Mouse (Mus musculus) G1E (cell line): ENCODE measurements around the gene Runx3.

ENCODE experiments used
- CTCF ChIP-seq: IDR thresholded peaks from 2 replicates; pipeline ENCODE4 v1.5.1; 2012; ENCODE audit warnings: low read depth, low read length, inconsistent platforms, mixed read lengths
- GATA1 ChIP-seq: IDR thresholded peaks from 2 replicates; pipeline ENCODE4 v1.6.1; 2012; ENCODE audit warnings: borderline replicate concordance, low read length, inconsistent platforms, mixed read lengths
- POLR2AphosphoS5 ChIP-seq: IDR thresholded peaks from 2 replicates; pipeline ENCODE4 v1.6.1; 2012; ENCODE audit warnings: low read depth, low read length, inconsistent platforms; ENCODE audit not compliant: insufficient replicate concordance
- TAL1 ChIP-seq: conservative IDR thresholded peaks from 2 replicates; pipeline ENCODE4 v1.6.1; 2012; ENCODE audit warnings: low read depth, low read length, inconsistent platforms, mixed read lengths

GRCm38 (mm10) chr4:135132797-135133196, 12.3 kb downstream of the Runx3 start:
- no peak for TF ChIP-seq CTCF
- no peak for TF ChIP-seq GATA1
- no peak for TF ChIP-seq POLR2AphosphoS5
- TF ChIP-seq TAL1: no peak
